Mouse (Mus musculus) embryonic fibroblast, embryonic 13.5 days (primary cell): ENCODE measurements around the gene Kcnh1.

Experiments
- CTCF ChIP-seq: IDR thresholded peaks from 2 replicates; pipeline ENCODE4 v1.5.1; 2011; ENCODE audit warnings: mild to moderate bottlenecking, control low read depth, low read length, moderate library complexity, borderline replicate concordance; ENCODE audit not compliant: insufficient read depth
- POLR2A ChIP-seq: IDR thresholded peaks from 2 replicates; pipeline ENCODE4 v1.6.1; 2011; ENCODE audit warnings: low read depth, mild to moderate bottlenecking, control low read depth, low read length, moderate library complexity

DNA sequence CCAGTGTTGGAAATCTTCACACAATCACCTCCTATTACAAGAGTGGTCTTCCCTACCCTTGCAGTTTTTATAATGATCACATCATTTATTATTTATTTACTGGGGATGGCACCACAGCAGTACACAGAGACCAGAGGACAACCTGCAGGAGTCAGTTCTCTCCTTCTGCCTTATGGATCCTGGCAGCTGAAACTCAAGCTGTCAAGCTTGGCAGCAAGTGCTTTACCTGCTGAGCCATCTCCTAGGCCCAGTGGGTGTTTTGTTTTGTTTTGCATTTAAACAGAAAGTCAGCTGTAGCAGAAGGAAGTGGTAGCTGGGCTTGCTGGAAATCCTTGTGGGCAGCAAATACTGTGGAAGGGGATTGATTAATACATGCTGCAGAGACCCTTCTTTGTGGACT is 197.1 kb downstream of the Kcnh1 start:
- TF ChIP-seq CTCF (no peak), POLR2A (no peak)
